Mouse (Mus musculus): ENCODE measurements around the gene Kcnma1.

DNA sequence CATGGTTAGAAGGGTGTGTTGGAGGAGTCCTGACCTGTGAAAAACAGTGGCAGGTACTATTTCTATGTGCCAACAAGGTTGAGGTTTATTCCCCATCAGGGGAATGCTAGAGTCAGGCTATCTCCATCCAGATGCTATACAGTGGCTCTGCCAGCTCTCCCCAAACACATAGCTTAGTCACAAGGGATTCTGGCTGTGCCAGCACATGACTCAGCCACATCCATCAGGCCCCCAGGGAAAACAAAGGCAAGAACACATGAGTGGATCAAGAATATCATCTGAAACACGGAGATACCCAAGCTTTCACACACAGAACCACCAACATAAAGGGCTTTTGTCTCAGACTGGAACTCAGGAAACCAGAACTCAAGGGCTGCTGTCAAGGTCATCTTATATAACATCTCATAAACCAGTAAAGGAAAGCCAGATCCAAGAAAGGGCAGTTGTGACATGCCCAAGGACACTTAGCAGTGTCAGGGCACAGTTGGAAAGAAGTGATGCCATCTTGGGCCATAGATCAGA, 103.1 kb downstream of the Kcnma1 start:
- no peak for TF ChIP-seq POLR2A (IDR thresholded peaks at IDR 0.05; ENCODE audit: low read depth, low read length)
- TF ChIP-seq CTCF (conservative IDR thresholded peaks at IDR 0.05; ENCODE audit: insufficient read depth, insufficient read length, low read depth, low read length) = no peak
